19 mouse cellular contexts compared by ENCODE assay signal in genomic region chr4:117438919-117439318, GRCm38 (mm10).
"Had no signal": no experiment of that assay in that cellular context is flagged by ENCODE, and none has a peak within 500 bp of the region (broad histone marks: within the 10 kb centered on the region; RNA-seq: fewer than 3 reads in every experiment).

No protein-coding gene starts in this region.

- H3K4me2 ChIP-seq: lung, embryonic 14.5 days; midbrain, embryonic 12.5 days; neural tube, embryonic 13.5 days; neural tube, embryonic 15.5 days; stomach, embryonic 15.5 days had no signal

- H3K9me3 ChIP-seq: midbrain, embryonic 10.5 days; midbrain, embryonic 12.5 days; neural tube, embryonic 13.5 days; neural tube, embryonic 15.5 days; stomach, embryonic 15.5 days had no signal

- H3K36me3 ChIP-seq: midbrain, embryonic 12.5 days; neural tube, embryonic 13.5 days; neural tube, embryonic 15.5 days; stomach, embryonic 15.5 days had no signal

- H3K9ac ChIP-seq: lung, embryonic 14.5 days; midbrain, embryonic 12.5 days; neural tube, embryonic 13.5 days; neural tube, embryonic 15.5 days; stomach, embryonic 15.5 days had no signal

- ATAC-seq: midbrain, embryonic 16.5 days had no signal

- H3K4me1 ChIP-seq: midbrain, embryonic 12.5 days; neural tube, embryonic 13.5 days had no signal

- H3K4me3 ChIP-seq: midbrain, embryonic 10.5 days; midbrain, embryonic 12.5 days; myocyte; neural tube, embryonic 13.5 days; neural tube, embryonic 15.5 days; stomach, embryonic 15.5 days had no signal

- DNase-seq: lung, adult 18-20 months; lung, embryonic 14.5 days; lung, postnatal 10 days; lung, postnatal 4 days; midbrain, embryonic 14.5 days; retina, postnatal 1 day; right cerebral cortex, adult 18-20 months; right cerebral cortex, postnatal 25 days; thymus, adult 2 months; thymus, postnatal 25 days; thymus, postnatal 4 days had no signal

- H3K27ac ChIP-seq: midbrain, embryonic 10.5 days; midbrain, embryonic 12.5 days; neural tube, embryonic 13.5 days; neural tube, embryonic 15.5 days; stomach, embryonic 15.5 days; stomach, postnatal 0 days had no signal
